Mouse (Mus musculus) adipose tissue, adult 10 weeks (tissue): ENCODE measurements around the gene Cd209b. TPM values are rescaled to one million over a fixed set of nuclear protein-coding genes. Genes with fewer than 3 reads are reported as not detected.

ENCODE experiments used
- polyA plus RNA-seq: library from polyadenylated mRNA; stranded (reverse); fragments of 350-450 nt; fragmentation: Illumina TruSeq; extraction: RNeasy Lipid Tissue Mini Kit (QIAGEN cat#74804); gene quantifications from one replicate; pipeline ENCODE4 v1.2.3, GENCODE M21; 2014; ENCODE audit warnings: low read depth, low replicate concordance

Gene Cd209b
- polyA plus RNA-seq: 8.2 TPM

GRCm38 (mm10) chr8:3926744-3927143 is at the start of gene Cd209b:
Cd209b (minus strand) TSS chr8:3926844.

GRCm38 (mm10) chr8:3954646-3955045 is 28.0 kb upstream of the Cd209b start, which contains the start of gene Cd209c:
Cd209c (minus strand) TSS chr8:3954746.

GRCm38 (mm10) chr8:3878455-3878854 is 48.2 kb downstream of the Cd209b start, which contains the start of gene Cd209d:
Cd209d (minus strand) TSS chr8:3878555.

Other genes starting within 250 kb of the Cd209b start
- 0.12 TPM for gene Fcer2a, start 232.7 kb downstream of the Cd209b start, polyA plus RNA-seq
- 0.38 TPM for gene Clec4g, start 206.2 kb downstream of the Cd209b start, polyA plus RNA-seq
- 10.0 TPM for gene Cd209a, start 177.9 kb downstream of the Cd209b start, polyA plus RNA-seq
- not detected for gene Cd209e, start 72.5 kb downstream of the Cd209b start, polyA plus RNA-seq
- 14.4 TPM for gene Cd209d, start 48.3 kb downstream of the Cd209b start, polyA plus RNA-seq
- 2.0 TPM for gene Cd209c, start 27.9 kb upstream of the Cd209b start, polyA plus RNA-seq
- gene Cd209f, start 179.0 kb upstream of the Cd209b start, polyA plus RNA-seq: 46.3 TPM
- 17.3 TPM for gene Cd209g, start 207.3 kb upstream of the Cd209b start, polyA plus RNA-seq
- gene Evi5l, start 239.7 kb upstream of the Cd209b start, polyA plus RNA-seq: 28.6 TPM